Mouse (Mus musculus) olfactory bulb, adult 2 months (tissue): ENCODE measurements around the gene Cybc1.

Experiments used
- CTCF ChIP-seq: fragments of 200-500 bp; IDR thresholded peaks from 2 replicates; pipeline ENCODE4 v1.5.1; 2012; ENCODE audit warnings: low read depth, mild to moderate bottlenecking, low read length, moderate library complexity; ENCODE audit not compliant: insufficient read depth
- POLR2A ChIP-seq: fragments of 200-500 bp; IDR thresholded peaks from 2 replicates; pipeline ENCODE4 v1.6.1; 2012; ENCODE audit warnings: mild to moderate bottlenecking, low read depth, low read length, moderate library complexity; ENCODE audit not compliant: insufficient read depth

DNA sequence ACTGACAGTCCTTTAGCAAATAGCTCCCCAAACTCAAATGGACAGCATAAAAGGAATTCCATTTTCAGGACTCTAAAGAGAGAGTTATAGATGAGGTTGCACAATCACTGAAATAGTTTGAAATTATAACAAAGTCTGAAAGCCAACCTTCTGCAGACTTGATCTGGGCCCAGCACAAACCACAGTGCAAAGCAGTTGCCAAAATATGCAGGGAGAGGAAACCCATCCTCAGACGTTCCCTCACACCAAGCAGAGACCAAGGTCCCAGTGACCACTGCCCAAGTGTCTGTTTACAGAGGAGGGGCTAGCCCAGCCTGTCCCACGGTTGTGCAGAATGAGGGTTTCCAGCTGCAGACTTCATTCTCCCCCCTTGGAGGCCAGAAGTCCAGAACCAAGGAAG is 30.5 kb downstream of the Cybc1 start:
- no peak for TF ChIP-seq POLR2A
- no peak for TF ChIP-seq CTCF
